Mouse (Mus musculus): Measurements from ENCODE around the gene Fam76a. TPM values are rescaled to one million over a fixed set of nuclear protein-coding genes. Genes with fewer than 3 reads are reported as not detected.

The Fam76a gene
- polyA plus RNA-seq, 1 experiment from 2014 or later, result 44.6 TPM

GRCm38 (mm10) chr4:132905843-132906360 is 16.5 kb downstream of the Fam76a start:
- H3K4me3 ChIP-seq, result no peak overlapping the region
- H3K4me2 ChIP-seq, result no peak overlapping the region
- H3K27me3 ChIP-seq (replicated peaks), result no peaks in the 10 kb centered on the region
- H3K36me3 ChIP-seq (replicated peaks), result peaks cover 62% of the 10 kb centered on the region
- no peaks in the 10 kb centered on the region for H3K4me1 ChIP-seq
- no peak overlapping the region for H3K27ac ChIP-seq
- H3K9me3 ChIP-seq, result no peaks in the 10 kb centered on the region
- WGBS, result 97% methylated on average over 5 of the region's 5 CpGs
- no peak overlapping the region for H3K9ac ChIP-seq
- no peak for ATAC-seq (replicated peaks)

GRCm38 (mm10) chr4:132904765-132905309 is 17.5 kb downstream of the Fam76a start:
- no peak overlapping the region for H3K4me3 ChIP-seq
- no peaks in the 10 kb centered on the region for H3K4me1 ChIP-seq
- H3K27me3 ChIP-seq (replicated peaks), result no peaks in the 10 kb centered on the region
- no peaks in the 10 kb centered on the region for H3K9me3 ChIP-seq
- no peak overlapping the region for H3K27ac ChIP-seq
- no peak overlapping the region for H3K4me2 ChIP-seq
- H3K9ac ChIP-seq, result no peak overlapping the region
- ATAC-seq (replicated peaks), result no peak
- 90% methylated on average over 9 of the region's 9 CpGs for WGBS
- peaks cover 55% of the 10 kb centered on the region for H3K36me3 ChIP-seq (replicated peaks)

GRCm38 (mm10) chr4:132904071-132904470 is 18.3 kb downstream of the Fam76a start:
- H3K36me3 ChIP-seq (replicated peaks), result peaks cover 48% of the 10 kb centered on the region; the same call in 1 of the 2 replicates
- WGBS, result 94% methylated on average over 2 of the region's 2 CpGs
- H3K27ac ChIP-seq, result no peak overlapping the region
- H3K4me1 ChIP-seq, result no peaks in the 10 kb centered on the region
- H3K27me3 ChIP-seq (replicated peaks), result no peaks in the 10 kb centered on the region
- H3K9ac ChIP-seq, result no peak overlapping the region
- no peak overlapping the region for H3K4me2 ChIP-seq
- no peaks in the 10 kb centered on the region for H3K9me3 ChIP-seq
- no peak overlapping the region for H3K4me3 ChIP-seq
- ATAC-seq (replicated peaks), result no peak

- Histone ChIP-seq H3K4me1 (peaks cover 20% of the 10 kb centered on the region), H3K4me2 (no peak overlapping the region), H3K4me3 (no peak overlapping the region), H3K9me3 (no peaks in the 10 kb centered on the region), H3K9ac (no peak overlapping the region), H3K27me3 (replicated peaks) (no peaks in the 10 kb centered on the region), H3K27ac (no peak overlapping the region), H3K36me3 (replicated peaks) (0 out of 2 replicates have a peak, but pooled peaks cover 23% of the 10 kb centered on the region)
- ATAC-seq (replicated peaks), result no peak
- 91% methylated on average over 9 of the region's 9 CpGs for WGBS
Observed at GRCm38 (mm10) chr4:132898197-132898596, 24.2 kb downstream of the Fam76a start.

- H3K27ac ChIP-seq, result peak overlapping the region; percentile 78
- H3K36me3 ChIP-seq (replicated peaks), result no peaks in the 10 kb centered on the region
- H3K9ac ChIP-seq, result no peak overlapping the region
- H3K27me3 ChIP-seq (replicated peaks), result no peaks in the 10 kb centered on the region
- H3K4me1 ChIP-seq, result peaks cover 20% of the 10 kb centered on the region
- H3K4me2 ChIP-seq, result peak overlapping the region; percentile 13; the same call in 1 of the 2 replicates
- WGBS, result 3% methylated on average over 7 of the region's 7 CpGs
- no peaks in the 10 kb centered on the region for H3K9me3 ChIP-seq
- H3K4me3 ChIP-seq, result no peak overlapping the region
- peak; percentile 50; the same call in 1 of the 2 replicates for ATAC-seq (replicated peaks)
Observed at GRCm38 (mm10) chr4:132894402-132894801, 28.0 kb downstream of the Fam76a start.

GRCm38 (mm10) chr4:132884844-132885374 is 37.4 kb downstream of the Fam76a start:
- Histone ChIP-seq H3K27ac (peak overlapping the region; percentile 82), H3K36me3 (replicated peaks) (no peaks in the 10 kb centered on the region), H3K4me3 (peak overlapping the region; percentile 81), H3K4me2 (peak overlapping the region; percentile 77), H3K4me1 (peaks cover 37% of the 10 kb centered on the region), H3K27me3 (replicated peaks) (no peaks in the 10 kb centered on the region), H3K9ac (peak overlapping the region; percentile 55), H3K9me3 (no peaks in the 10 kb centered on the region)
- 14% methylated on average over 9 of the region's 9 CpGs for WGBS
- ATAC-seq (replicated peaks), result peak; percentile 51

GRCm38 (mm10) chr4:132884064-132884843 is 38.1 kb downstream of the Fam76a start, which contains the start of gene Stx12:
Stx12 (minus strand) TSS chr4:132884509.
- Histone ChIP-seq H3K4me1 (peaks cover 37% of the 10 kb centered on the region), H3K4me3 (peak within 1 kb of the TSS; percentile 81), H3K9ac (peak within 1 kb of the TSS; percentile 93), H3K9me3 (no peaks in the 10 kb centered on the region), H3K27me3 (replicated peaks) (no peaks in the 10 kb centered on the region), H3K4me2 (peak within 1 kb of the TSS; percentile 77), H3K27ac (peak within 1 kb of the TSS; percentile 82), H3K36me3 (replicated peaks) (no peaks in the 10 kb centered on the region)
- WGBS, result under 1% methylated on average over 72 of the region's 72 CpGs
- peak; percentile 96 for ATAC-seq (replicated peaks)

- H3K4me2 ChIP-seq, result peak overlapping the region; percentile 77
- H3K9me3 ChIP-seq, result no peaks in the 10 kb centered on the region
- peak overlapping the region; percentile 82 for H3K27ac ChIP-seq
- H3K9ac ChIP-seq, result peak overlapping the region; percentile 93
- peak overlapping the region; percentile 81 for H3K4me3 ChIP-seq
- H3K4me1 ChIP-seq, result peaks cover 37% of the 10 kb centered on the region
- ATAC-seq (replicated peaks), result peak; percentile 11; the same call in 1 of the 2 replicates
- 5% methylated on average over 20 of the region's 21 CpGs for WGBS
- no peaks in the 10 kb centered on the region for H3K27me3 ChIP-seq (replicated peaks)
- H3K36me3 ChIP-seq (replicated peaks), result no peaks in the 10 kb centered on the region
Observed at GRCm38 (mm10) chr4:132883561-132884063, 38.7 kb downstream of the Fam76a start.

- WGBS, result 95% methylated on average over 7 of the region's 7 CpGs
- ATAC-seq (replicated peaks), result no peak
Observed at GRCm38 (mm10) chr4:132874363-132875097, 47.8 kb downstream of the Fam76a start.

GRCm38 (mm10) chr4:132873481-132874362 is 48.6 kb downstream of the Fam76a start:
- no peak overlapping the region for H3K4me2 ChIP-seq

More at GRCm38 (mm10) chr4:132874363-132875097, 47.8 kb downstream of the Fam76a start:
- peaks cover 9% of the 10 kb centered on the region for H3K36me3 ChIP-seq (replicated peaks)
- H3K4me2 ChIP-seq, result no peak overlapping the region
- no peak overlapping the region for H3K4me3 ChIP-seq
- H3K9me3 ChIP-seq, result no peaks in the 10 kb centered on the region
- no peaks in the 10 kb centered on the region for H3K27me3 ChIP-seq (replicated peaks)
- H3K4me1 ChIP-seq, result no peaks in the 10 kb centered on the region
- no peak overlapping the region for H3K9ac ChIP-seq
- H3K27ac ChIP-seq, result no peak overlapping the region

GRCm38 (mm10) chr4:132871116-132871515 is 51.2 kb downstream of the Fam76a start:
- H3K4me1 ChIP-seq, result no peaks in the 10 kb centered on the region
- no peak overlapping the region for H3K9ac ChIP-seq
- no peak overlapping the region for H3K4me2 ChIP-seq
- no peak for ATAC-seq (replicated peaks)
- H3K36me3 ChIP-seq (replicated peaks), result peaks cover 36% of the 10 kb centered on the region
- H3K27me3 ChIP-seq (replicated peaks), result no peaks in the 10 kb centered on the region
- H3K9me3 ChIP-seq, result no peaks in the 10 kb centered on the region
- H3K27ac ChIP-seq, result no peak overlapping the region
- 89% methylated on average over 3 of the region's 3 CpGs for WGBS
- no peak overlapping the region for H3K4me3 ChIP-seq

More at GRCm38 (mm10) chr4:132873481-132874362, 48.6 kb downstream of the Fam76a start:
- no peak overlapping the region for H3K9ac ChIP-seq
- whole genome bisulfite sequencing, result 91% methylated on average over 11 of the region's 11 CpGs
- no peaks in the 10 kb centered on the region for H3K27me3 ChIP-seq (replicated peaks)
- H3K9me3 ChIP-seq, result no peaks in the 10 kb centered on the region
- no peaks in the 10 kb centered on the region for H3K4me1 ChIP-seq
- no peak overlapping the region for H3K4me3 ChIP-seq
- peaks cover 16% of the 10 kb centered on the region for H3K36me3 ChIP-seq (replicated peaks)
- no peak for ATAC-seq (replicated peaks)
- no peak overlapping the region for H3K27ac ChIP-seq

Data from midbrain, embryonic 15.5 days (tissue).